Mouse (Mus musculus) small intestine, adult 2 months (tissue): ENCODE measurements around the gene Lrrc4c. TPM values are rescaled to one million over a fixed set of nuclear protein-coding genes. Genes with fewer than 3 reads are reported as not detected.

ENCODE experiments used
- H3K27ac ChIP-seq: fragments of 200-500 bp; 2 replicates; pipeline ENCODE4 v1.5.1; 2012; ENCODE audit warnings: low read depth, low read length, control low read depth, inconsistent platforms; ENCODE audit not compliant: insufficient read depth
- H3K27me3 ChIP-seq: fragments of 200-500 bp; 2 replicates; pipeline ENCODE4 v1.6.1; 2012; ENCODE audit warnings: mild to moderate bottlenecking, moderate library complexity, low read length, inconsistent platforms; ENCODE audit not compliant: control insufficient read depth, insufficient read depth
- H3K36me3 ChIP-seq: fragments of 200-500 bp; 2 replicates; pipeline ENCODE4 v1.6.1; 2012; ENCODE audit warnings: mild to moderate bottlenecking, low read length, control low read depth, inconsistent platforms; ENCODE audit not compliant: control insufficient read depth, insufficient read depth
- H3K4me1 ChIP-seq: fragments of 200-500 bp; 2 replicates; pipeline ENCODE4 v1.6.1; 2012; ENCODE audit warnings: low read length, inconsistent platforms, mixed read lengths; ENCODE audit not compliant: control insufficient read depth, insufficient read depth, insufficient read length
- H3K4me3 ChIP-seq: fragments of 200-500 bp; 2 replicates; pipeline ENCODE4 v1.5.1; 2012; ENCODE audit warnings: low read depth, mild to moderate bottlenecking, control low read depth, inconsistent platforms, low read length, moderate library complexity
- CTCF ChIP-seq: fragments of 200-500 bp; IDR thresholded peaks from 2 replicates; pipeline ENCODE4 v1.5.1; 2012; ENCODE audit warnings: low read depth, mild to moderate bottlenecking, control low read depth, inconsistent platforms, low read length, moderate library complexity, mixed read lengths; ENCODE audit not compliant: insufficient replicate concordance, insufficient read length; ENCODE audit errors: extremely low read depth
- POLR2A ChIP-seq: fragments of 200-500 bp; IDR thresholded peaks from 2 replicates; pipeline ENCODE4 v1.6.1; 2012; ENCODE audit warnings: low read depth, mild to moderate bottlenecking, control low read depth, inconsistent platforms, low read length, moderate library complexity
- WGBS: fragments of 180-500 bp; shearing (Covaris S2); methylation state at CpG from one replicate; pipeline ENCODE4 v1.1.7; 2018; 5-methylcytosine and 5-hydroxymethylcytosine counted together
- polyA plus RNA-seq: library from polyadenylated mRNA; depleted of rRNA; stranded (reverse); fragments of >200 nt; gene quantifications from 2 replicates; pipeline ENCODE4 v1.2.3, GENCODE M21; 2012

Gene Lrrc4c
- polyA plus RNA-seq, 1 experiment, result 0.15 TPM

- TF ChIP-seq CTCF, result no peak
- TF ChIP-seq POLR2A, result no peak
- Histone ChIP-seq H3K27ac (no peak overlapping the region), H3K36me3 (no peaks in the 10 kb centered on the region), H3K4me3 (no peak overlapping the region), H3K4me1 (no peaks in the 10 kb centered on the region), H3K27me3 (no peaks in the 10 kb centered on the region)
- WGBS, result 77% methylated on average over 2 of the region's 2 CpGs
Measured at GRCm38 (mm10) chr2:97361235-97361634, 1043.3 kb downstream of the Lrrc4c start.

GRCm38 (mm10) chr2:97369978-97370377 is 1052.0 kb downstream of the Lrrc4c start:
- H3K4me1 ChIP-seq, result no peaks in the 10 kb centered on the region
- H3K4me3 ChIP-seq, result no peak overlapping the region
- no peaks in the 10 kb centered on the region for H3K36me3 ChIP-seq
- no peak for TF ChIP-seq POLR2A
- no peak for TF ChIP-seq CTCF
- H3K27ac ChIP-seq, result no peak overlapping the region
- no peaks in the 10 kb centered on the region for H3K27me3 ChIP-seq
- 65% methylated on average over 3 of the region's 3 CpGs for WGBS

GRCm38 (mm10) chr2:97391437-97391836 is 1073.5 kb downstream of the Lrrc4c start:
- Histone ChIP-seq H3K4me1 (no peaks in the 10 kb centered on the region), H3K27ac (no peak overlapping the region), H3K27me3 (no peaks in the 10 kb centered on the region), H3K4me3 (no peak overlapping the region), H3K36me3 (no peaks in the 10 kb centered on the region)
- TF ChIP-seq POLR2A (no peak), CTCF (no peak)
- WGBS, result 70% methylated on average over 3 of the region's 3 CpGs

- H3K27me3 ChIP-seq, result no peaks in the 10 kb centered on the region
- no peaks in the 10 kb centered on the region for H3K36me3 ChIP-seq
- H3K27ac ChIP-seq, result no peak overlapping the region
- TF ChIP-seq POLR2A (no peak), CTCF (no peak)
- H3K4me1 ChIP-seq, result no peaks in the 10 kb centered on the region
- no peak overlapping the region for H3K4me3 ChIP-seq
- 80% methylated on average over 2 of the region's 2 CpGs for WGBS
Measured at GRCm38 (mm10) chr2:97391876-97392275, 1073.9 kb downstream of the Lrrc4c start.

GRCm38 (mm10) chr2:97413066-97413465 is 1095.1 kb downstream of the Lrrc4c start:
- Histone ChIP-seq H3K4me1 (no peaks in the 10 kb centered on the region), H3K36me3 (no peaks in the 10 kb centered on the region), H3K27me3 (no peaks in the 10 kb centered on the region), H3K27ac (no peak overlapping the region), H3K4me3 (no peak overlapping the region)
- TF ChIP-seq POLR2A (no peak), CTCF (no peak)
- 68% methylated on average over 1 of the region's 1 CpGs for WGBS

- no peak overlapping the region for H3K4me3 ChIP-seq
- no peak overlapping the region for H3K27ac ChIP-seq
- H3K27me3 ChIP-seq, result no peaks in the 10 kb centered on the region
- no peaks in the 10 kb centered on the region for H3K36me3 ChIP-seq
- no peaks in the 10 kb centered on the region for H3K4me1 ChIP-seq
- TF ChIP-seq POLR2A (no peak), CTCF (no peak)
- 72% methylated on average over 8 of the region's 8 CpGs for WGBS
Measured at GRCm38 (mm10) chr2:97414416-97415362, 1096.7 kb downstream of the Lrrc4c start.

GRCm38 (mm10) chr2:97434140-97434539 is 1116.2 kb downstream of the Lrrc4c start:
- H3K27ac ChIP-seq, result no peak overlapping the region
- no peak overlapping the region for H3K4me3 ChIP-seq
- TF ChIP-seq POLR2A (no peak), CTCF (no peak)
- no peaks in the 10 kb centered on the region for H3K4me1 ChIP-seq
- H3K36me3 ChIP-seq, result no peaks in the 10 kb centered on the region
- WGBS, result 82% methylated on average over 1 of the region's 1 CpGs
- no peaks in the 10 kb centered on the region for H3K27me3 ChIP-seq

GRCm38 (mm10) chr2:97435616-97436015 is 1117.6 kb downstream of the Lrrc4c start:
- WGBS, result 66% methylated on average over 2 of the region's 2 CpGs
- TF ChIP-seq CTCF, result no peak
- no peak for TF ChIP-seq POLR2A
- Histone ChIP-seq H3K4me1 (no peaks in the 10 kb centered on the region), H3K27me3 (no peaks in the 10 kb centered on the region), H3K27ac (no peak overlapping the region), H3K4me3 (no peak overlapping the region), H3K36me3 (no peaks in the 10 kb centered on the region)
